Mouse (Mus musculus): Measurements from ENCODE around the gene Gm20873. TPM values are rescaled to one million over a fixed set of nuclear protein-coding genes. Genes with fewer than 3 reads are reported as not detected.
"Not testable (repeated sequence)": the region's sequence is repeated elsewhere in the genome, so short reads cannot be mapped to it uniquely, and the experiment has no call there.

The Gm20873 gene
- not detected for total RNA-seq (2021)
- long read RNA-seq, experiment 1: 0 reads
- long read RNA-seq, experiment 2: 0 reads

DNA sequence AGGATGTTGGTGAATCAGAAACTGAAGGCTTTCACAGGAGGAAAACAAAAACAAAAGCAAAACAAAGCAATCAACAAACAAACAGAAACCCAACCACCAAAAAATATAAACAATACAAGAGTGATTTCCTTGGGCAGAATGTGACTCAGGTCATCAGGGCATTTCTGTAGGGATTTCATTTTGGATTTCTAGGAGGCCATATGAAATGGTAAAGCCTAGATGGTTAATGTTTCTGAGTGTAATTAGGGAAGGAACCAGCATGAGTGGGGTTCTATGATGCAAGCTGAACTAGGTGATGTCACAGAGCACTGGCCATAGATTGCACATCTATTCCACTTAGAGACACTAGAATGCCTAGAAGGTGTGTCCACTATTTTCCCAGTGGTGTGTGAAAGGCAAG lies at the start of gene Gm20873:
Gene Gm20873 (plus strand): TSS at position 301 of the 400 bp plus-strand sequence.
- DNase-seq (ENCODE audit: low spot score in 2 of 2): not testable (repeated sequence)

GRCm38 (mm10) chrY:6237895-6238294 lies 29.0 kb upstream of the Gm20873 start, which contains the start of gene Gm21746:
Gene Gm21746 (minus strand): TSS chrY:6237995.
- DNase-seq (ENCODE audit: low spot score in 2 of 2): not testable (repeated sequence)

Other genes starting within 250 kb of the Gm20873 start
- not detected for gene Gm21746, start 29.1 kb upstream of the Gm20873 start, total RNA-seq (2021)

All from left cerebral cortex, adult 18-20 months (tissue).